Mouse (Mus musculus): Measurements from ENCODE around the gene Capn9.
A peak's percentile ranks its signal among the peaks of the same experiment; 100 is the strongest.

The Capn9 gene

DNA sequence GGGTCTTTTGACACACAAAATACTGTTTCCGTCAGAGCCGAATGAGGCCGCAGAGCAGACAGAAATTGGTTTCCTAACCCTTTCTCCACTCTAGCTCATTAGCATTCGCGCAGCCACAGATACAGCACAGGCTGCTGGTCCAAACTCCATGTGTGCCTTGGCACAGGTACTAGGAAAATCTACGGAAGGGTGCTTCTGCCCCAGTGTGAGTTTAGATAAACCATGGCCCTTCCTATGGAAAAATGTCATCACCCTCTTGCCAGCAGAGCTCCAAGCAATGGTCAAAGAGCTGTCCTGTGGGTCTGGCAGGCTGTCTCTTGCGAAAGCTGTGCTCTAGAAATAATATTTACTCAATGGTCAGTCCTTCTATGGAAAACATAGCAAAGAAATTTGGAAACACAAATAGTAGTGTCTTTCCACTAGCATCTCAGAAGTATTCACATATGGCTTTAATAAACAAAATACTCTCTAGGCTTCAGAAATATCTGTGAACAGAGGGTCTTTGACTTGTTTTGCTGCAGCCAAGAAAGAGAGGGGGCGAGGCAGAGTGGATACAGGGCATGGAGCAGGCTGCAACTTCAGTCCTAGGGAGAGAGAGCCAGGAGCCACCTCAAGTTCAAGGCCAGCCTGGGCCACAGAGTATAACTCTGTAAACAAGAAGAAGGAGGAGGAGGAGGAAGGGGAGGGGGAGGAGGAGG lies 4.0 kb upstream of the Capn9 start:
- DNase-seq (ENCODE audit: low spot score in 2 of 2): no peak

DNA sequence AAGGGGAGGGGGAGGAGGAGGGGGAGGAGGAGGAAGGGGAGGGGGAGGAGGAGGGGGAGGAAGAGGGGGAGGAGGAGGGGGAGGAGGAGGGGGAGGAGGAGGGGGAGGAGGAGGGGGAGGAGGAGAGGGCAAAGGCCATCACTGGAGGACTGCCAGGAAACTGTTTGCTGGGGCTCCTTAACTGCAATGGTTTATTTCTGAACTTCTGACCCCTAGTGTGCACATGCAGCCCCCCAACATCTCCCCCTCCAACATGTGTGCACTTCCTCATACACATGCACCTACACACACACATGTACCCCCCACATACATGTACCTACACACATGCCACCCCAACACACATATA lies 3.5 kb upstream of the Capn9 start:
- no peak for DNase-seq (ENCODE audit: low spot score in 2 of 2)

- peak; percentile 76 to 84 for DNase-seq (ENCODE audit: low spot score in 2 of 2)
Observed at GRCm38 (mm10) chr8:124573552-124574340, 2.2 kb upstream of the Capn9 start.

DNA sequence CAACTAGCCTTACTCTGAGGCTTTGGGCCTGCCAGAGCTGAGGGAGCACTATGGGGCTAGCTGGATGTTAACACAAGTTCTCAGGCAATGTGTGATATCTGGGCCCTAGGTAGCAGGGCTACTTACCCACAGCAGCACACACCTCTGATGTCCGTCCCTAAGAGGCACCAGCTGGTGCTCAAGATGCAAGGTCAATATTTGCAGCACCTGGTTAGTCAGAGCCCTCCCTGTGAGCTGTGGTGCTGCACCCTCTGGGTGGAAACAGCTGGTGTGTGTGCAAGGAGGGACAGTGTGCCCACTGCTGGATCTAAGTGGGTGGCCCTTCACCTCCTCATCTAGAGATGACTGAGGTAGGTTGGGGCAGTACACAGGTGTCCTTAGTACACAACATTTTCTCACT lies 840 bp downstream of the Capn9 start:
- DNase-seq (ENCODE audit: low spot score in 2 of 2): no peak

GRCm38 (mm10) chr8:124585718-124586425 lies 10.0 kb downstream of the Capn9 start:
- DNase-seq (ENCODE audit: low spot score in 2 of 2): no peak

DNA sequence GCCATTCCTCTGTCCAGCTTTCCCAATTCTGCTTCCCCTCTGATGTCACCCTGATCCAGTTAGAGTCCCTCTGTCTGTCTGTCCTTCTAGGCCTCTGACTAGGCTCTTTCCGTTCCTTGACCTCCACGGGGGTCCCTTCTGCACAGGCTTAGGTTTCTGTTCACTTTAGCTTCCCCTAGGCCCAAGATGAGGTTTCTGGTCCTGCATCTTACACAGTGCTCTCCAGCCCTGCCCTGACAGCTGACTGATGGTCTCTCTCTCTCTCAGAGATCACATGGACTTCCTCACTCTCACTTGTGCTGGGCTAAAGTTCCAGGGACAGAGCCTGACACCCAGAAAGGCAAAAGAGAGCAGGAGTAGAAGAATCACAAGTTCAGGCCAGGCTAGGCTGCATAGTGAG lies 10.6 kb downstream of the Capn9 start:
- DNase-seq (ENCODE audit: low spot score in 2 of 2): no peak

- no peak for DNase-seq (ENCODE audit: low spot score in 2 of 2)
Observed at GRCm38 (mm10) chr8:124589393-124589792, 13.5 kb downstream of the Capn9 start.

DNA sequence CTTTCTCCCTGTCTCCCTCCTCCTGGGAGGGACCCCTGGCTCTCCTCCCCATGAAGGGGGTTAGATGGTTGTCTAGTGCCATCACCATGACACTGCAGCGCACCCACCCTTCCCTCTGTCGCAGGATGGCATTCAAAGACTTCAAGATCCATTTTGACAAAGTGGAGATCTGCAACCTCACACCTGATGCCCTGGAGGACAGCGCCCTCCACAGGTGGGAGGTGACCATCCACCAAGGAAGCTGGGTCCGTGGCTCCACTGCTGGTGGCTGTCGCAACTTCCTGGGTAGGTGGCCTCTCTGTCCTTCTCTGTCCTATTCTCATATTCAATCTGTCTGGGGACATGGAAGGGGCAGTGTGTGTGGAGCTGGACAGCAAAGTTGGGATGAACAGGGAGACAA lies 28.2 kb downstream of the Capn9 start:
- DNase-seq (ENCODE audit: low spot score in 2 of 2): no peak

DNA sequence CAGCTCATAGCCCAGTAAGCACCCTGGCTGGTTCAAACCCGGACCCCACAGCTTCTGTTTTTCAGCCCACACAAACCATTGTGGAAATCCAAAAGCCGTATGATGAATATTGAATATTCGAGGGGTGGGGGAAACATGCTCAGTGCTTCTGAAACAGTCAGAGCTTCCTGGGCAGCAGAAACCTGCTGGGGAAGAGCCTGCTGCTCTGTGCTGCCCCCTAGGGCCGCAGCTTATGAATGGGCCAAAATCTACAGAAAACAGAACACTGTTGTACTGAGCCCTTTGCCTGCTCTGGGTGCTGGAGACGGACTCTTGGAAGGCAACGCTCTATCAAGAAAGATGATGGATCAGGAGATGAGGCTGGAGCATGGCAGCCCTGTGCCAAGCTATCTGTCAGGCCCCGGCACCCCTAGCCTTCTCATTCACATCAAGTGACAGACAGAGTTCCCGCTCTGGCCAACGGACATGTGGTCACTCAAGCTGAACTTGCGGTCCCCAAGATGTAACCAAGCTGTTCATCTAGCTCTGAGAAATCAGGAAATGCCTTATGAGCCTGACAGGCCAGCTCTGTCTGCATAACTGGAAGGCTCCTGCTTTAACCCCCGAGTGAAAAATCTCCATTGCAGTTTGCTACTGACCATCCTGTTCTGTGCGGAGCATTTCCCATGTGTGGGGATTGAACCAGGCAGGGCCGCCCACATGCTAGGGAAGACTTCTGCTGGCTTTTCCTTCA lies 32.5 kb downstream of the Capn9 start:
- no peak for DNase-seq (ENCODE audit: low spot score in 2 of 2)

DNA sequence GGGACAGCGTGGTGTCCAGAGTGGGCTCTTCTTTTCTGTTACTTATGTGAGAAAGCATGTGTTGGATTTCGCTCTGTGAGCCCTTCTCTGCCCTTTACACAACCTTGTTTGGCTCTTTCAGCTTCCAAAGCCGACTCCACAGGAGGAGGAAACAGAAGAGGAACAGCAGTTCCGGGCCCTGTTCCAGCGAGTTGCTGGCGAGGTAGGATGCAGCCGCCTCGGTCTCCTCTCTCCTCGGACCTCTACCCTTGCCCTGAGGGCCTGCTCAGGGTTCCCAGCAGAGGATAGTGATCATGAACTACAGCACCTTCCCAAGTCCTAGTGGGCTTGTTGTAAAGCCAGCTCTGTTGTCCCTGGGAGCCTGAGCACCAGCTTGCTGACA lies 33.1 kb downstream of the Capn9 start:
- no peak for DNase-seq (ENCODE audit: low spot score in 2 of 2)

GRCm38 (mm10) chr8:124614325-124614724 lies 38.4 kb downstream of the Capn9 start:
- DNase-seq (ENCODE audit: low spot score in 2 of 2): no peak

- DNase-seq (ENCODE audit: low spot score in 2 of 2): peak; percentile 67 to 84
Observed at GRCm38 (mm10) chr8:124617266-124617869, 41.5 kb downstream of the Capn9 start.

DNA sequence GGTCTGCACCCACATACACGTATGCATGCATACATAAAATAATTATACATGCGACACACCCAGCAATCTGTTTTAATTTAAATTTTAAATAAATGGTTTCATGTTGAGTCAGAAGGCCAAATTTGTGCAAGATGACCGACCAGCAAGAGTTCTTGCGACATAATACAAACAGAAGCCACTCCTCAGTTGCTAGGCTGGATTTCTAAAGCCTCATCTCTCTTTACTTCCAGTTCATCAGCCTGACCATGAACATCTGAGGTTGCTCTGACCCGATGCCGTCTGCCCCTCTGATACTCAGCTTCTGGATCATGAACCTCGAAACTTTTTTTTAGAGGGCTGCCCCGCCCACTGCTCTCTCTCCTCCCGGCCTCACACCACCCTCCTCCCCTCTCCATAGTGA lies 42.3 kb downstream of the Capn9 start:
- no peak for DNase-seq (ENCODE audit: low spot score in 2 of 2)

DNA sequence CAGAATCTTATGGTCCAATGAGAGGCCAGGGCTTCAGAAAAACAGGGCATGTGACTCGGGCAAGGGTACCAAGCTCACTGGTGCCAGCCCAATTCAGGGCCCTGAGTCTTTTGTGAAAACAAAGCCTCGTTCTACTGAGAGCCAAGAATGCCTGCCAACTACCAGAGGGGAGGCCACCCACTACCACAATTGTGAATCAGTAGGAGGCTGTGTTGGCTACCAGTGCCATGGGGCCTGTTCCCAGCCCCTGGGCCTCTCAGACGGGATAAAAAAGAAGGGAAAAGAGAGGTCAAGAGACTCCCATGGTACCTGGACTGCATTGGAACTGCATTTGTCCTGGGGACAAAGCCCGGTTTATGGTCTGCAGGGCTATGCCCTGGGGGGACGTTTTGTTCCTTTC lies 45.3 kb downstream of the Capn9 start:
- peak; percentile 53 to 75 for DNase-seq (ENCODE audit: low spot score in 2 of 2)

DNA sequence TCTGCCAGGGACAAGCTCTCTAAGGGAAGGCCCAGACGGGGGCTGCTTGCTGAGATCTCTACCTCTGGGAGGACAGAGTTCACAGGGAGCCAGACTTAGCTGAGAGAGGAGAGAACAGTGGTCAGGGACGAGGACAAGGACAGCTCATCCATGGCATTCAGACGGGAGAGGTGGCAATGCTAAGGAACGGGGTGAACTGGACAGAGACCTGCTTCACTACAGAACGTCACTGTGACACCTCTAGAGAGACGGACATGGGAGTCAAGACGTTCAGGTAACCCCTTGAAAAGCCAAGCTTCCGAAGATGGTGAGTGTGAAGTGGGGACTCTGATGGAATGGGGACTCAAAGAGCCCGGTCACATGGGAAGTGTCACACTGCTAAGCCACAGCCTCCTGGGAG lies 50.3 kb downstream of the Capn9 start:
- DNase-seq (ENCODE audit: low spot score in 2 of 2): no peak

DNA sequence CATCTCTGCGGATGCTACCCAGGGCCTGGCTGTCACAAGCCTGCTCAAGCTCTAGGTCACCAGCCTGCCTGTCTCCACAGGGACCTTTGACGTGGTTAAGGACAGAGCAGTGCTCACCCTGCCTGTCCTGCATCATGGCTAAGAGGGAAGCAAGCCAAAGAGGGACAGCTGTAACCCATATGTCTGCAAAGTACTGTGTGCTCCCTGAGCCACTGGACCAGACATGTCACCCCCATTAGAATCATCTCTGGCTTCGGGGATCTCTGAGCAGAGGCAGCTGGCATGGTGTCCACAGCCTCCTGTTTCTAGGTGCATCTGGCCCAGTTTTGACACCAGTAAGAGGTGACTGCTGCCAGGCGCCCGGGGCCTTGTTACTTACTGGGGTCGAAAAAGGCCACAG lies 54.6 kb downstream of the Capn9 start:
- no peak for DNase-seq (ENCODE audit: low spot score in 2 of 2)

- DNase-seq (ENCODE audit: low spot score in 2 of 2): no peak
Observed at GRCm38 (mm10) chr8:124630891-124631290, 55.0 kb downstream of the Capn9 start.

GRCm38 (mm10) chr8:124631966-124632365 lies 56.1 kb downstream of the Capn9 start:
- DNase-seq (ENCODE audit: low spot score in 2 of 2): no peak

GRCm38 (mm10) chr8:124633001-124633703 lies 57.2 kb downstream of the Capn9 start:
- DNase-seq (ENCODE audit: low spot score in 2 of 2): peak in 1 of 2 experiments; percentile 53

- DNase-seq (ENCODE audit: low spot score in 2 of 2): no peak
Observed at GRCm38 (mm10) chr8:124634411-124635246, 58.7 kb downstream of the Capn9 start.

Data from frontal cortex, postnatal 10 days (tissue).